Mouse (Mus musculus): ENCODE data around the gene Cmklr1.

DNA sequence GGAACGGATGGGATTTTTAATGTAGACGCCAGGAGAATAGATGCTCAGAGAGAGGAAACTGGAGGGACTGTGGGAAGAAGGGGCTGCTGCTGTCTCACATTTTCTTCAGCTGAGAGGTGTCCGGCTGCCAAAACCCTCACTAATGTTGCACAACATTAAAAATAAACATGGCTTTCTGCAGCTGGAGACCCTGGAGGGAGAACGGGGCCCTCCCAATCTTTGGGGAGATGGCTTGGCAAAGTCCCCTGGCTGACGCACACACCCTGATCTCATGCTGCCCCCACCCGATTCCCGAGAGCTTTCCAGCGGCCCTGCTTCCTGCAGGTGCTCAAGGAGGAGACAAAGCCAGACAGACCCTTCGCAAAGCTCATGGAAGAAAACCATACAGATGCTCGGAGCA is 10.6 kb upstream of the Cmklr1 start:
- TF ChIP-seq CTCF (IDR thresholded peaks at IDR 0.05; ENCODE audit: low read depth, low read length) (no peak), POLR2A (IDR thresholded peaks at IDR 0.05; ENCODE audit: borderline replicate concordance, low read depth, low read length) (no peak)

All from bone marrow macrophage, adult 2 months (primary cell).